Mouse (Mus musculus): ENCODE measurements around the gene Elk3.

DNA sequence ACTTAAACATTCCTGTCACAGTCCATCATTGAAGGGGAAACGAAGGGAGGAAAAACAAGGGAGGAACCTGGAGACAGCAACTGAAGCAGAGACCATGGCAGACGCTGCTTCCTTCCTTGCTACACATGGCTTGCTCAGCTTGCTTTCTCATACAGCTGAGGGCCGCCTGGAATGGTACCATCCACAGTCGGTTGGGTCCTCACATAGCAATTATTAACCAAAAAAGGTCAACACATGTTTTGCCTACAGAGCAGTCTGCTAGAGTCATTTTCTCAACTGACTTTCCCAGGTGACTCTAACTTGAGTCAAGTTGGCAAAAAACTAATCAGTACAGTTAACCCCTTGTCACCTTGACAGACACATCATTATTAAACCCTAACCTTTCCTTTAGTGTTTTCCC is 96.7 kb downstream of the Elk3 start:
- TF ChIP-seq CTCF (IDR thresholded peaks at IDR 0.05; ENCODE audit: low read depth, low read length) (no peak), POLR2A (IDR thresholded peaks at IDR 0.05; ENCODE audit: insufficient read depth, low read length) (no peak)
